Mouse (Mus musculus) gastrocnemius, postnatal 36 days (tissue): ENCODE measurements at regions not wholly inside any gene's neighbourhood (a gene's known extent, or its start where the extent isn't known, plus 50 kb on each side); places are given as distances from the start of the nearest gene placed in this dataset.
"Not testable (repeated sequence)": the region's sequence is repeated elsewhere in the genome, so short reads cannot be mapped to it uniquely, and the experiment has no call there.

ENCODE experiments used
- DNase-seq, 2 experiments: peaks; one replicate each; pipeline ENCODE4 v3.0.0; 2022
- intact Hi-C: fragments of 180-260 bp; cut with DNase I; formaldehyde crosslinking; loops from one replicate; pipeline ENCODE4 v1.15.1; 2025

DNA sequence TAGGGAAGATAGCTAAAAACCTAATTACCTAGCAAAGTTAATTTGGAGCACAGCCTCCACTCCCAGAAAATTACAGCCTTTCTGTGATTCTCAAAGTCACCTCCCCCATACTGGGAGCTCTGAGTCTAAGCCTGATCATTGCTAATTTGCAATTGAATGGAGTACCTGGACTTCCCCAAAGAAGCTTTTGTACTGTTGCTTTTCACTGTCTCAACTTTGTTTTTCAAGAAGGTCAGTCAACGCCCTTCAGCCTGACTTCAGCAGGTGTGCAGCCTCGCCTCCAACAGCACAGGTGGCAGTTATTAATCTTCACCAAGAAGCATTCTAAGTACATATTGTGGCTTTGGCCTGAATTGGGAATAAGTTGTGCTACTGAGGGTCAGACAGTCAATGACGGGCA, 67.7 kb upstream of the Dnajc1 start:
- intact Hi-C loops, DNase-seq: not testable (repeated sequence)

DNA sequence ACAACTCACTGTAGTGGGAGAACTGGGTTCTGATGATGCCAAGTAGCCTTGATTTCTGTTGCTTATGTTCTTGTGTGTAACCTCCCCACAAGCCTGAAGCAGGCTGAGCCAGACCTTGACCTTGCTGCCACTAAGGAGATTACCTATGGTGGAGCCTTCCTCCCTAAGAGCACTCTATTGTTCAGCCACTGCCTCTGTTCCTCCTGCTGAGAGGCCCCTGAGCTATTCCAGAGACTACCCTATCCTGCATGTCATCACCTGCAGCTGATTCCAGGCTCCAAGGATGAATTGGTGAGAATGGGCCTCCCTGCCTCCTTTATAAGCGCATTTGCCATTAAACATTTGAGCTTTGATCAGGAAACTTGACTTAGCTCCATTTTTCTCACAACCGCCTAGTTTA, 60.8 kb upstream of the Dnajc1 start:
- DNase-seq, intact Hi-C loops: not testable (repeated sequence)

DNA sequence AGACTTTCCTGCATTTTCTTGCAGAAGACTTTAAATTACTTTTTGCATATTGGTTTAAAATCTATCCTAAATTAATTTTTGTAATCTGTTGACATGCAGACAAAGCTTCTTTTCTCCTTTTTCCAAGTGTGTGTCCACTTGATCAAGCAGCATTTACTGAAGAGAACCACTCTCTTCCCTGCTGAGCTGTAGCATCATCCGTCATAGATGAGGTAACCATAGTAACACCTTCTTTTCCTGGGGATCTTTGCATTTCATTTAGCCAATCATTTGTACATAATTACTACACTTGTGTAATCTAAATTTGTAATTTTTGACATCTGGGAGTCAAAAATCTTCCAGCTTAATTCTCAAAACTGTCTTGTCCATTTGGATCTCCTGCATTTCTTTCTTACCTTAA, 53.2 kb upstream of the Dnajc1 start:
- intact Hi-C loops, result no loop called here
- no peak for DNase-seq
